In the genomic region with DNA sequence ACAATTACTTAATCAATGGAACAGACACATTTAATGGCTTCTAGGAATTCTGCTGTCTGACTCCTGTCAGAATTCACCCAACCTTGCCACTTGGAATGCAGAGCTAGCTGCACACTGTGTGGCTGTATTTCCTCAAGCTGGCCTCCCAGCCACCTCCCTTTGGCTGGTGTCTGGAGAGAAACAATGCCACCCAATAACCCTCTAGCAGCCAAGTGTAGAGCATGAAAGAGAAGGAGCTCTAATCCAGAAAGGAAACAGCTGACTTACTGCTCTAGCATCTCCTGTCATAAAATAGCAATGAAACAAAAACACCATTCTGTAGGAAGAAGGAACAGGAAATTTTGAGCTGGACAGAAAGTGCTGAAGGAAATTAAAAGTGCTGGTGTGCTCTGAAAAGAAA, we compare ENCODE assay signal across 11 mouse cellular contexts.
DNase-seq lines count a peak whose midpoint lies in the region; ATAC-seq and TF ChIP-seq lines count a peak whose summit lies in the region.
"Had no signal": no experiment of that assay in that cellular context is flagged by ENCODE, and none has a peak within 500 bp of the region (broad histone marks: within the 10 kb centered on the region; RNA-seq: fewer than 3 reads in every experiment).

No protein-coding gene starts in this region.

- H3K27ac ChIP-seq in intestine, embryonic 14.5 days (ENCODE audit: low read depth) = peak overlapping the region; percentile 22; the same call in 1 of the 2 replicates
- H3K27ac ChIP-seq in intestine, postnatal 0 days (ENCODE audit: low read depth, low read length) = no peak overlapping the region
- peak overlapping the region; percentile 81 for H3K27ac ChIP-seq in lung, embryonic 15.5 days
- H3K27ac ChIP-seq in limb, embryonic 10.5 days = peak overlapping the region; percentile 75; the same call in 1 of the 2 replicates
- H3K27ac ChIP-seq in macrophage = 0 out of 2 replicates have a peak overlapping the region, but pooled peaks have one; percentile 1
- H3K27ac ChIP-seq: midbrain, embryonic 13.5 days had no signal

- TF ChIP-seq CTCF in intestine, postnatal 0 days (IDR thresholded peaks at IDR 0.05; ENCODE audit: low read depth) = no peak

- no peak overlapping the region for H3K4me2 ChIP-seq in intestine, embryonic 14.5 days (ENCODE audit: low read length)
- H3K4me2 ChIP-seq in intestine, postnatal 0 days (replicated peaks; ENCODE audit: low read depth) = no peak overlapping the region
- H3K4me2 ChIP-seq in lung, embryonic 15.5 days = no peak overlapping the region
- H3K4me2 ChIP-seq: midbrain, embryonic 13.5 days had no signal

- DNase-seq in intestine, embryonic 14.5 days (ENCODE audit: low spot score) = no peak
- no peak for DNase-seq in lung, postnatal 25 days (ENCODE audit: low spot score)
- no peak for DNase-seq in limb, embryonic 10.5 days (ENCODE audit: low spot score)
- no peak for DNase-seq in layer of hippocampus, postnatal 10 days (ENCODE audit: low spot score in 2 of 2)
- DNase-seq: adrenal gland, postnatal 36 days had no signal

- peaks cover 39% of the 10 kb centered on the region for H3K4me1 ChIP-seq in intestine, embryonic 14.5 days (replicated peaks; ENCODE audit: control insufficient read depth, insufficient read depth, low read length)
- peaks cover 6% of the 10 kb centered on the region; the same call in 1 of the 2 replicates for H3K4me1 ChIP-seq in intestine, postnatal 0 days (replicated peaks; ENCODE audit: control insufficient read depth, insufficient read depth, low read length)
- peaks cover 48% of the 10 kb centered on the region for H3K4me1 ChIP-seq in lung, embryonic 15.5 days
- peaks cover 47% of the 10 kb centered on the region for H3K4me1 ChIP-seq in limb, embryonic 10.5 days
- H3K4me1 ChIP-seq: midbrain, embryonic 13.5 days had no signal

- no peak overlapping the region for H3K9ac ChIP-seq in intestine, embryonic 14.5 days (ENCODE audit: low read length)
- H3K9ac ChIP-seq in intestine, postnatal 0 days (ENCODE audit: low read depth, low read length) = no peak overlapping the region
- no peak overlapping the region for H3K9ac ChIP-seq in lung, embryonic 15.5 days
- H3K9ac ChIP-seq: midbrain, embryonic 13.5 days had no signal

- no peaks in the 10 kb centered on the region for H3K79me2 ChIP-seq in macrophage (ENCODE audit: inconsistent target)

- H3K36me3 ChIP-seq in intestine, embryonic 14.5 days (ENCODE audit: control insufficient read depth, insufficient read depth, low read length) = peaks cover 3% of the 10 kb centered on the region; the same call in 1 of the 2 replicates
- peaks cover 21% of the 10 kb centered on the region for H3K36me3 ChIP-seq in intestine, postnatal 0 days (ENCODE audit: control insufficient read depth, insufficient read depth)
- H3K36me3 ChIP-seq in lung, embryonic 15.5 days = no peaks in the 10 kb centered on the region
- H3K36me3 ChIP-seq in limb, embryonic 10.5 days = peaks cover 8% of the 10 kb centered on the region
- peaks cover 19% of the 10 kb centered on the region; the same call in 1 of the 2 replicates for H3K36me3 ChIP-seq in macrophage (ENCODE audit: inconsistent target)

- no peaks in the 10 kb centered on the region for H3K9me3 ChIP-seq in intestine, embryonic 14.5 days (ENCODE audit: control insufficient read depth, low read length)
- no peaks in the 10 kb centered on the region for H3K9me3 ChIP-seq in intestine, postnatal 0 days (ENCODE audit: control insufficient read depth)
- H3K9me3 ChIP-seq in lung, embryonic 15.5 days = no peaks in the 10 kb centered on the region
- no peaks in the 10 kb centered on the region for H3K9me3 ChIP-seq in limb, embryonic 10.5 days (replicated peaks)
- H3K9me3 ChIP-seq: midbrain, embryonic 13.5 days had no signal

- no peaks in the 10 kb centered on the region for H3K27me3 ChIP-seq in intestine, embryonic 14.5 days (replicated peaks; ENCODE audit: control insufficient read depth, insufficient read depth, low read length)
- H3K27me3 ChIP-seq in intestine, postnatal 0 days (replicated peaks; ENCODE audit: control insufficient read depth, insufficient read depth, low read length) = no peaks in the 10 kb centered on the region
- no peaks in the 10 kb centered on the region for H3K27me3 ChIP-seq in lung, embryonic 15.5 days
- no peaks in the 10 kb centered on the region for H3K27me3 ChIP-seq in limb, embryonic 10.5 days (ENCODE audit: low read depth, poor library complexity, severe bottlenecking)
- H3K27me3 ChIP-seq: midbrain, embryonic 13.5 days had no signal

- H3K4me3 ChIP-seq in intestine, embryonic 14.5 days (ENCODE audit: low read depth, low read length) = no peak overlapping the region
- no peak overlapping the region for H3K4me3 ChIP-seq in intestine, postnatal 0 days (ENCODE audit: low read depth, low read length)
- H3K4me3 ChIP-seq in lung, embryonic 15.5 days = no peak overlapping the region
- no peak overlapping the region for H3K4me3 ChIP-seq in limb, embryonic 10.5 days
- H3K4me3 ChIP-seq in macrophage (ENCODE audit: inconsistent target) = no peak overlapping the region
- H3K4me3 ChIP-seq: midbrain, embryonic 13.5 days had no signal

- ATAC-seq in intestine, embryonic 14.5 days (replicated peaks; ENCODE audit: low FRiP score, low TSS enrichment, low read depth) = no peak
- no peak for ATAC-seq in intestine, postnatal 0 days
- ATAC-seq in lung, embryonic 15.5 days (ENCODE audit: borderline replicate concordance, extremely low read depth, low FRiP score, low TSS enrichment) = peak; percentile 62; the same call in 1 of the 2 replicates
- ATAC-seq: forebrain, embryonic 14.5 days; hindbrain, embryonic 16.5 days; midbrain, embryonic 13.5 days had no signal
